Mouse (Mus musculus) cortical plate, adult 2 months (tissue): ENCODE data around the gene Plekha6.

Source experiments
- CTCF ChIP-seq: fragments of 200-500 bp; IDR thresholded peaks from 2 replicates; pipeline ENCODE4 v1.5.1; 2011; ENCODE audit warnings: mild to moderate bottlenecking, control low read depth, low read length; ENCODE audit not compliant: insufficient read depth; ENCODE audit errors: extremely low read depth
- POLR2A ChIP-seq: fragments of 200-500 bp; IDR thresholded peaks from 2 replicates; pipeline ENCODE4 v1.6.1; 2011; ENCODE audit warnings: mild to moderate bottlenecking, low read length, control low read depth; ENCODE audit not compliant: insufficient read depth; ENCODE audit errors: extremely low read depth

GRCm38 (mm10) chr1:133235909-133236308, 71.9 kb downstream of the Plekha6 start:
- TF ChIP-seq POLR2A = no peak
- no peak for TF ChIP-seq CTCF
